Mouse (Mus musculus) ovary, postnatal 14 days (tissue): Measurements from ENCODE around the gene Btbd35f24.
"Not testable (repeated sequence)": the region's sequence is repeated elsewhere in the genome, so short reads cannot be mapped to it uniquely, and the experiment has no call there.

Source experiments
- DNase-seq: peaks from one replicate; pipeline ENCODE4 v3.0.0; 2022; ENCODE audit warnings: low spot score

The Btbd35f24 gene

DNA sequence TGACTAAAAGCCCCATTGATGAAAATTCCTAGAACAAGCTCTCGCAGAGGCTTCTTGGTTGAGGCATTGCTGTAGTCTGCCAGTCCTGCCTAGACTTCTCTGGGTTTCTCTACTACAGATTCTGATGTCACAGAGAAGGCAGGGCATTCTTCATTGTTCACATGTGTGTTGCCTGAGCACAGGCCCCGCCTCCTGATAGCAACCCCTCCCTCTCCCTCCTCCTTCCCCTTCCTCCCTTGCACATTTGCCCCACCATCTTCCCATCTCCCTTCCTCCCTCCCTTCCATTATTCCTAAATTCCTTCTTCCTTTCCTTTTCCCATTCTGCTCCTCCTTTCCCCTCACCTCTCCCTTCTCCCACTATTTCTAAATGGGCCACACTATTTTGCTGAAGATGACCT lies at the start of gene Btbd35f24:
Gene Btbd35f24 (minus strand): TSS at position 101 of the 400 bp plus-strand sequence.
- DNase-seq = not testable (repeated sequence)
